Mouse (Mus musculus): ENCODE measurements around the gene Hmga1b.

DNA sequence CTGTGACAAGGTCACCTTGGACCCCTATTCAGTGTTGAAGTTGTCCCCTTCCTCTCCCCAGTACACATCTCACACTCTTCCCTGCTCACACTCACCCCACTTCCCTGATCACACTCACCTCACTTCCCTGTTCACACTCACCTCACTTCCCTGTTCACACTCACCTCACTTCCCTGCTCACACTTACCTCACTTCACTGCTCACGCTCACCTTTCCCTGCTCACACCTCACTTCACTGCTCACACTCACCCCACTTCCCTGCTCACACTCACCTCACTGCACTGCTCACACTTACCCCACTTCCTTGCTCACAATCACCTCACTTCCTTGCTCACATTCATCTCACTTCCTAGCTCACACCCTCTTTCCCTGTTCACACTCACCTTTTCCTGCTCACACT lies 31.2 kb upstream of the Hmga1b start:
- no peak for TF ChIP-seq TAL1 (IDR thresholded peaks at IDR 0.05; ENCODE audit: low read length)
- no peak for TF ChIP-seq GATA1 (IDR thresholded peaks at IDR 0.05; ENCODE audit: low read length)
